Mouse (Mus musculus) heart, embryonic 13.5 days (tissue): Measurements from ENCODE around the gene Thsd7a. TPM values are rescaled to one million over a fixed set of nuclear protein-coding genes. Genes with fewer than 3 reads are reported as not detected.

Experiments
- ATAC-seq: fragments of 200-750 bp; cut with Nextera tagmentation; 2 replicates; pipeline ENCODE4 v1.8.0; 2017; ENCODE audit warnings: moderate TSS enrichment; ENCODE audit not compliant: insufficient number of reproducible peaks, low FRiP score, low TSS enrichment; ENCODE audit errors: extremely low read depth
- H3K27ac ChIP-seq: fragments of 300-500 bp; sonication (generic); replicated peaks from 2 replicates; pipeline ENCODE4 v1.5.1; 2015; ENCODE audit warnings: moderate library complexity, mild to moderate bottlenecking, inconsistent platforms
- H3K27me3 ChIP-seq: fragments of 300-500 bp; sonication (generic); replicated peaks from 2 replicates; pipeline ENCODE4 v1.6.1; 2015; ENCODE audit warnings: mild to moderate bottlenecking, inconsistent platforms
- H3K36me3 ChIP-seq: fragments of 300-500 bp; sonication (generic); 2 replicates; pipeline ENCODE4 v1.6.1; 2015; ENCODE audit warnings: mild to moderate bottlenecking, inconsistent platforms
- H3K4me1 ChIP-seq: fragments of 300-500 bp; sonication (generic); 2 replicates; pipeline ENCODE4 v1.6.1; 2015; ENCODE audit warnings: inconsistent platforms
- H3K4me2 ChIP-seq: fragments of 300-500 bp; sonication (generic); 2 replicates; pipeline ENCODE4 v1.6.1; 2015; ENCODE audit warnings: inconsistent platforms, mild to moderate bottlenecking, moderate library complexity
- H3K4me3 ChIP-seq: fragments of 300-500 bp; sonication (generic); 2 replicates; pipeline ENCODE4 v1.5.1; 2015; ENCODE audit warnings: moderate library complexity, mild to moderate bottlenecking, inconsistent platforms
- H3K9ac ChIP-seq: fragments of 300-500 bp; sonication (generic); 2 replicates; pipeline ENCODE4 v1.6.1; 2015; ENCODE audit warnings: inconsistent platforms, mild to moderate bottlenecking, moderate library complexity
- H3K9me3 ChIP-seq: fragments of 300-500 bp; sonication (generic); 2 replicates; pipeline ENCODE4 v1.6.1; 2016; ENCODE audit warnings: inconsistent platforms
- WGBS: fragments of 180-500 bp; shearing (Covaris S2); methylation state at CpG from one replicate; pipeline ENCODE4 v1.1.7; 2015; ENCODE audit warnings: mixed read lengths; 5-methylcytosine and 5-hydroxymethylcytosine counted together
- polyA plus RNA-seq: library from polyadenylated mRNA; unstranded; fragments of >200 nt; fragmentation: Nextera tagmentation; extraction: Ambion mirVana; gene quantifications from 2 replicates; pipeline ENCODE4 v1.2.1, GENCODE M21; 2015

The Thsd7a gene
- polyA plus RNA-seq, 1 experiment from 2014 or later, result 3.0 TPM

DNA sequence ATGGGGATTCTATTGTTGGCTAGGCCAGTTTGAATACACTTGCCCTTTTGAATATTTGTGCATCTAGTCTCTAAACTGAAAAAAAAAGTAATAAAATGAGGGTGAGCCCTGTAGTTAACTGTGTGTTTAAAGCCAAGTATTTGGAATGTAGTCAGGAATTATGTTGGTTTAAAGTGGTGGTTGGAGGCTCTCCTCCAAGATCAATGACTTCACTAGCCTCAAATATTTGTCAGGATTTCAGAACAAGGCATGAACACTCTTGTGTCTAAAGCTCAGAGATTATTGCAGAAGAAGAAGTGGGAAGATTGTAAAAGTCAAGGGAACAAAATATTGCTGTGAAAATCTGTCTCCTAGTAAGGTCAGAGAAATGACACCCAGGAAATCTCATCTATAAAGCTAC is 249.3 kb downstream of the Thsd7a start:
- no peak for ATAC-seq
- Histone ChIP-seq H3K27me3 (no peaks in the 10 kb centered on the region), H3K4me2 (no peak overlapping the region), H3K36me3 (no peaks in the 10 kb centered on the region), H3K4me3 (no peak overlapping the region), H3K9me3 (no peaks in the 10 kb centered on the region), H3K9ac (no peak overlapping the region), H3K4me1 (no peaks in the 10 kb centered on the region), H3K27ac (no peak overlapping the region)

DNA sequence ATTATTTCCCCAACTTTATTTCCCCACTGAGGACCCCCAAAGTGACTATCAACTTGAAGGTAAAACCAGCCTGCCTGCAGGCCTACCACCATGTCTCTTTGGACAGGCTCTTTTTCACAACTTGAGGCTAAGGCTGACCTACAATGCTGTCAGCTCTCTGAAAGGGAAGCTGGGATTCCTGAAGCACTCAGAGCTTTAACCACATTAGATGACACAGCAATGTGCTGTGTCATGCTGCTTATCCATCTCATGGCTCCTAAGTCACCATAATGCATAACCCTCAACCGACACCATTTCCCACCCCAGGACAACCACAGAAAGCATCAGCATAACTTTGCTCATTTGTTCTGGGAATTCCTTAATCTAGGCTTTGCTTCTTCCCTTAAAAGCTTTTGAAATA is 255.6 kb downstream of the Thsd7a start:
- H3K4me1 ChIP-seq, result no peaks in the 10 kb centered on the region
- H3K27ac ChIP-seq, result no peak overlapping the region
- no peaks in the 10 kb centered on the region for H3K9me3 ChIP-seq
- ATAC-seq, result no peak
- H3K4me3 ChIP-seq, result no peak overlapping the region
- no peaks in the 10 kb centered on the region for H3K27me3 ChIP-seq
- no peak overlapping the region for H3K4me2 ChIP-seq
- WGBS, result 79% methylated on average over 1 of the region's 1 CpGs
- H3K36me3 ChIP-seq, result no peaks in the 10 kb centered on the region
- no peak overlapping the region for H3K9ac ChIP-seq

GRCm38 (mm10) chr6:12488882-12489281 is 260.3 kb downstream of the Thsd7a start:
- H3K27ac ChIP-seq, result no peak overlapping the region
- 79% methylated on average over 1 of the region's 1 CpGs for WGBS
- H3K4me1 ChIP-seq, result no peaks in the 10 kb centered on the region
- H3K4me2 ChIP-seq, result no peak overlapping the region
- H3K9ac ChIP-seq, result no peak overlapping the region
- no peaks in the 10 kb centered on the region for H3K27me3 ChIP-seq
- H3K4me3 ChIP-seq, result no peak overlapping the region
- no peaks in the 10 kb centered on the region for H3K36me3 ChIP-seq
- no peaks in the 10 kb centered on the region for H3K9me3 ChIP-seq
- no peak for ATAC-seq

DNA sequence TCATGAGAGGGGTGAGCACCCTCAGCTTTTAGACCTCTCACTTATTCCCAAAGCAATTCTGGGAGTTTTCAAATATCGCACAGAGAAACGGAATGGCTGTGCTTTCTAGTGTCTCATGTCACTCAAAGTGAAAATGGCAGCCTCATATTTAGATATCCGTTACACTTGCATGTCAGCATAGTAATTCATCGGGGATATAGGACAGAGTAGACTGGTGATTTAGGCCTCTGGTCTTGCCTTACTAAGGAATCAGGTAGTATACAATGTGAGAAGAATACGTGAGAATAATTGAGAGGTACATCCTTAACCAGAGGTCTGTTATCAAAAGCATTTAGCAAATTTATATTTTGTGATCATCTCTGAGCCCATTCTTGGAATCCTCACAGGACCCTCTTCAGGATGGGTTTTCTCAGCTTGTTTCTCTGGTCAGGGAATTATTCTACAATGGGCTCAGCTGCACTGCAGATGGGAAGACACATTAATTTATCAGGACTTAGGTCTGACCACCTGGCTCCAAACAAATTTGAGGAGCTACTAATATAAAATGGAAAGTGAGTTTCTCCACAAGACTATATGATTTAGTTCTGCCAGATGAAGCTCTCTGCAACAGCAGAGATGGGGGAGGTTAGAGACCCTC is 267.6 kb downstream of the Thsd7a start:
- ATAC-seq, result no peak
- no peaks in the 10 kb centered on the region for H3K36me3 ChIP-seq
- H3K9ac ChIP-seq, result no peak overlapping the region
- no peaks in the 10 kb centered on the region for H3K9me3 ChIP-seq
- no peak overlapping the region for H3K27ac ChIP-seq
- no peak overlapping the region for H3K4me2 ChIP-seq
- H3K4me1 ChIP-seq, result no peaks in the 10 kb centered on the region
- H3K4me3 ChIP-seq, result no peak overlapping the region
- 80% methylated on average over 5 of the region's 5 CpGs for WGBS
- H3K27me3 ChIP-seq, result no peaks in the 10 kb centered on the region

- Histone ChIP-seq H3K4me1 (no peaks in the 10 kb centered on the region), H3K4me2 (no peak overlapping the region), H3K36me3 (no peaks in the 10 kb centered on the region), H3K4me3 (no peak overlapping the region), H3K9me3 (no peaks in the 10 kb centered on the region), H3K27ac (no peak overlapping the region), H3K9ac (no peak overlapping the region), H3K27me3 (no peaks in the 10 kb centered on the region)
- no peak for ATAC-seq
- 72% methylated on average over 1 of the region's 1 CpGs for WGBS
Observed at GRCm38 (mm10) chr6:12478359-12478758, 270.9 kb downstream of the Thsd7a start.

DNA sequence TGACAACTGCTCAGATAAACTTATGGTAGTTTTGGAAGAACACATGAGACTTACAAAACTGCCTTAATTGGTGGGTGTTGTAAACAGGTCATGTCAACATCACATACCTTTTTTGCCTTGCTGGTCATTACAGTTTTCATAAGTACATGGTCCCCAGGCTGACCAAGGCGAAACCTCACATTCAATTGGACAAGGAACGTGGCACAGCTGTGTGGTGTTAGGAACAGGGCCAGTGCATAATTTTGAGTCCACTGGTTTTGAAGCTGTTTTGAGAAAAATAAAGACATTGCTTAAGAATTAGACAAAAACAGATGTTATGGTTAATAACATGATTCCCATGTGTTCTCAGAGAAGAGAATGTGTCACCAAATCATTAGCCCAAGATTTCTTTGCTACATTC is 278.3 kb downstream of the Thsd7a start:
- WGBS, result 72% methylated on average over 2 of the region's 2 CpGs
- ATAC-seq, result no peak
- H3K9me3 ChIP-seq, result no peaks in the 10 kb centered on the region
- no peak overlapping the region for H3K9ac ChIP-seq
- peaks cover 10% of the 10 kb centered on the region for H3K4me1 ChIP-seq
- no peaks in the 10 kb centered on the region for H3K36me3 ChIP-seq
- no peak overlapping the region for H3K4me2 ChIP-seq
- no peak overlapping the region for H3K27ac ChIP-seq
- no peaks in the 10 kb centered on the region for H3K27me3 ChIP-seq
- H3K4me3 ChIP-seq, result no peak overlapping the region

- 51% methylated on average over 7 of the region's 7 CpGs for WGBS
- Histone ChIP-seq H3K4me1 (peaks cover 10% of the 10 kb centered on the region), H3K4me2 (no peak overlapping the region), H3K9me3 (no peaks in the 10 kb centered on the region), H3K27ac (0 out of 2 replicates have a peak overlapping the region, but pooled peaks have one; percentile 22), H3K27me3 (no peaks in the 10 kb centered on the region), H3K4me3 (no peak overlapping the region), H3K9ac (no peak overlapping the region), H3K36me3 (no peaks in the 10 kb centered on the region)
- ATAC-seq, result no peak
Observed at GRCm38 (mm10) chr6:12467339-12468124, 281.7 kb downstream of the Thsd7a start.

DNA sequence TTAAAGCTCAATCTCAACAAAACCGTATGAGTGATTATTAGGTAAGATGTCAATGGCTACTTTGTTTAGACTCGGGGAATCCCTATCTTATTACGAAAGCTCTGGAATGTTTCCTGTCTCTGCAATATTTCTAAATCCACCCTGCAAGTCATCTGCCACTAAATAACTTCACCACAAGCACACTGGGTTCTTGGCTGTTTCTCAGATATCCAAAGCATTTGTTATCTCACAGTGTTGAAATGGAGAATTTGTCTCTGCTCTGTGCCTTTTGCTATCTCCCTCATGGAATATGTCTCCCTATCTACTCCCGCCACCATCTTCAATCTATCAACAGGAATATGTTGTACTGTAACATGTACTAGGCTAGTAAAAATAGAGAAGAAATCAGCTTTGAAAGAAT is 290.4 kb downstream of the Thsd7a start:
- Histone ChIP-seq H3K4me1 (peaks cover 20% of the 10 kb centered on the region), H3K4me3 (no peak overlapping the region), H3K9me3 (no peaks in the 10 kb centered on the region), H3K27me3 (no peaks in the 10 kb centered on the region), H3K4me2 (no peak overlapping the region), H3K36me3 (no peaks in the 10 kb centered on the region), H3K27ac (peak overlapping the region; percentile 56; the same call in 1 of the 2 replicates), H3K9ac (no peak overlapping the region)
- 17% methylated on average over 4 of the region's 4 CpGs for WGBS
- ATAC-seq, result no peak

- Histone ChIP-seq H3K4me3 (no peak overlapping the region), H3K36me3 (no peaks in the 10 kb centered on the region), H3K27me3 (no peaks in the 10 kb centered on the region), H3K4me2 (no peak overlapping the region), H3K4me1 (peaks cover 22% of the 10 kb centered on the region), H3K9ac (no peak overlapping the region), H3K27ac (no peak overlapping the region), H3K9me3 (no peaks in the 10 kb centered on the region)
- no peak for ATAC-seq
- WGBS, result 76% methylated on average over 1 of the region's 1 CpGs
Observed at GRCm38 (mm10) chr6:12457451-12457850, 291.8 kb downstream of the Thsd7a start.

DNA sequence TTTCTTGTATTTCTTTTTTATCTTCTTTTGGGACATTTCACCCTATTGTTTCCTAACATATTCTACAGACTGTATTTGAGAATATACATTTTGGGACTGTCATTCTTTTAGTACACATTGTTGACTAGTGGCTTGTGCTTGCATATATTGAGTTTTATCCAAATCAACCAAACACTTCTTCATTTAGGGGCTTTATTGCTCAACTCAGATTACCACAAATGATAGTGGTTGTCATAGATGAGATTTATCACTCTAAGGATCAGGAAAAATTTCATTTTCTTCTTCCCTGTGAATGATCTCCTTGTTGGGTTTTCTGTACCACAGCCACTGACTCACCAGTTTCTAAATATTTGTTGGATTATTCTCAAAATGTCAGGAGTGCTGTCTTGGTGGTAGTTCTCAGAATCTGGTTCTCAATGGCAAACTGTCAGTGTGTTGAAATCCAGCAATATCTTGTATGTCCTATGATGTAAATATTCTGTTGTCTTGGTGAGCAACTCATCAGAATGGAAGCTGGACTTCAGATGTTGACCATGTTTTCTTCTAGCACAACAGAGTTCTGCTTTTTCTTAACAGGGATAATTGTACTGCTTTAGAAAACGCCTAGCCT is 294.2 kb downstream of the Thsd7a start:
- WGBS, result 81% methylated on average over 1 of the region's 1 CpGs
- Histone ChIP-seq H3K27me3 (no peaks in the 10 kb centered on the region), H3K4me1 (peaks cover 28% of the 10 kb centered on the region), H3K4me3 (no peak overlapping the region), H3K9me3 (no peaks in the 10 kb centered on the region), H3K36me3 (no peaks in the 10 kb centered on the region), H3K27ac (no peak overlapping the region), H3K4me2 (no peak overlapping the region), H3K9ac (no peak overlapping the region)
- ATAC-seq, result no peak

- no peak for ATAC-seq
- Histone ChIP-seq H3K36me3 (no peaks in the 10 kb centered on the region), H3K4me1 (peaks cover 22% of the 10 kb centered on the region), H3K27ac (0 out of 2 replicates have a peak overlapping the region, but pooled peaks have one; percentile 36), H3K4me3 (no peak overlapping the region), H3K9me3 (no peaks in the 10 kb centered on the region), H3K27me3 (no peaks in the 10 kb centered on the region), H3K9ac (no peak overlapping the region), H3K4me2 (no peak overlapping the region)
- 11% methylated on average over 3 of the region's 3 CpGs for WGBS
Observed at GRCm38 (mm10) chr6:12454132-12454531, 295.1 kb downstream of the Thsd7a start.
